Comparison of ENCODE assay signal across 19 mouse cellular contexts in genomic region chr17:25679818-25680217, GRCm38 (mm10). TPM values are rescaled to one million over a fixed set of nuclear protein-coding genes. Genes with fewer than 3 reads are reported as not detected.
A peak's percentile ranks its signal among the peaks of the same experiment; 100 is the strongest.
DNase-seq lines count a peak whose midpoint lies in the region; ATAC-seq lines count a peak whose summit lies in the region.
"Had no signal": no experiment of that assay in that cellular context is flagged by ENCODE, and none has a peak within 500 bp of the region (broad histone marks: within the 10 kb centered on the region; RNA-seq: fewer than 3 reads in every experiment).

No protein-coding gene starts in this region.

- peak overlapping the region; percentile 35; the same call in 1 of the 2 replicates for H3K27ac ChIP-seq in midbrain, embryonic 12.5 days (replicated peaks)
- no peak overlapping the region for H3K27ac ChIP-seq in midbrain, embryonic 16.5 days (ENCODE audit: low read length)
- no peak overlapping the region for H3K27ac ChIP-seq in forebrain, embryonic 16.5 days (ENCODE audit: low read length)
- peak overlapping the region; percentile 35; the same call in 1 of the 2 replicates for H3K27ac ChIP-seq in midbrain, embryonic 13.5 days
- H3K27ac ChIP-seq: kidney, postnatal 0 days; liver, embryonic 13.5 days had no signal

- no peaks in the 10 kb centered on the region for H3K36me3 ChIP-seq in midbrain, embryonic 12.5 days
- H3K36me3 ChIP-seq in midbrain, embryonic 16.5 days (ENCODE audit: control insufficient read depth, insufficient read depth, low read length): no peaks in the 10 kb centered on the region
- no peaks in the 10 kb centered on the region for H3K36me3 ChIP-seq in forebrain, embryonic 16.5 days (ENCODE audit: control insufficient read depth, insufficient read depth)
- no peaks in the 10 kb centered on the region for H3K36me3 ChIP-seq in midbrain, embryonic 13.5 days
- H3K36me3 ChIP-seq: liver, embryonic 13.5 days had no signal

- peak; percentile 92 for DNase-seq in ZHBTc4 (ENCODE audit: low read depth, low spot score)
- DNase-seq in adrenal gland, postnatal 10 days: no peak
- no peak for DNase-seq in frontal cortex, postnatal 14 days (ENCODE audit: low spot score in 2 of 2)
- no peak for DNase-seq in layer of hippocampus, postnatal 25 days (ENCODE audit: extremely low spot score in 1 of 2, low spot score in 1 of 2)
- DNase-seq: cerebellum, adult 18-20 months; gastrocnemius, postnatal 25 days; heart, postnatal 14 days; layer of hippocampus, adult 9-11 months; liver, embryonic 13.5 days; retina, postnatal 1 day had no signal

- peaks cover 27% of the 10 kb centered on the region for H3K4me1 ChIP-seq in midbrain, embryonic 12.5 days
- peaks cover 4% of the 10 kb centered on the region; the same call in 1 of the 2 replicates for H3K4me1 ChIP-seq in midbrain, embryonic 16.5 days (ENCODE audit: control insufficient read depth, insufficient read depth, low read length)
- peaks cover 11% of the 10 kb centered on the region; the same call in 1 of the 2 replicates for H3K4me1 ChIP-seq in forebrain, embryonic 16.5 days (replicated peaks; ENCODE audit: control insufficient read depth, insufficient read depth, low read length)
- H3K4me1 ChIP-seq in midbrain, embryonic 13.5 days (replicated peaks): peaks cover 20% of the 10 kb centered on the region
- H3K4me1 ChIP-seq: liver, embryonic 13.5 days; megakaryocyte, embryonic 14.5 days had no signal

- peak; percentile 44; the same call in 1 of the 2 replicates for ATAC-seq in midbrain, embryonic 12.5 days (ENCODE audit: low FRiP score, low read depth)
- no peak for ATAC-seq in midbrain, embryonic 16.5 days
- peak; percentile 40 for ATAC-seq in forebrain, embryonic 16.5 days
- no peak for ATAC-seq in midbrain, embryonic 13.5 days
- ATAC-seq: intestine, postnatal 0 days had no signal

- H3K9me3 ChIP-seq in midbrain, embryonic 12.5 days: no peaks in the 10 kb centered on the region
- H3K9me3 ChIP-seq in midbrain, embryonic 16.5 days (replicated peaks; ENCODE audit: control insufficient read depth, low read length, poor library complexity, severe bottlenecking): no peaks in the 10 kb centered on the region
- H3K9me3 ChIP-seq in forebrain, embryonic 16.5 days (ENCODE audit: control insufficient read depth, low read length): no peaks in the 10 kb centered on the region
- H3K9me3 ChIP-seq in midbrain, embryonic 13.5 days: no peaks in the 10 kb centered on the region

- H3K9ac ChIP-seq in midbrain, embryonic 12.5 days (replicated peaks): peak overlapping the region; percentile 25
- no peak overlapping the region for H3K9ac ChIP-seq in midbrain, embryonic 16.5 days (ENCODE audit: low read depth, low read length)
- no peak overlapping the region for H3K9ac ChIP-seq in forebrain, embryonic 16.5 days (replicated peaks; ENCODE audit: low read depth, low read length)
- H3K9ac ChIP-seq in midbrain, embryonic 13.5 days (replicated peaks): no peak overlapping the region
- H3K9ac ChIP-seq: liver, embryonic 13.5 days had no signal

- H3K4me3 ChIP-seq in midbrain, embryonic 12.5 days: no peak overlapping the region
- H3K4me3 ChIP-seq in midbrain, embryonic 16.5 days (ENCODE audit: low read depth, low read length): no peak overlapping the region
- no peak overlapping the region for H3K4me3 ChIP-seq in forebrain, embryonic 16.5 days (replicated peaks; ENCODE audit: low read length)
- H3K4me3 ChIP-seq in midbrain, embryonic 13.5 days (replicated peaks): no peak overlapping the region
- H3K4me3 ChIP-seq: liver, embryonic 13.5 days; megakaryocyte, embryonic 14.5 days had no signal

- peaks cover 3% of the 10 kb centered on the region; the same call in 1 of the 2 replicates for H3K27me3 ChIP-seq in midbrain, embryonic 12.5 days
- no peaks in the 10 kb centered on the region for H3K27me3 ChIP-seq in midbrain, embryonic 16.5 days (ENCODE audit: control insufficient read depth, insufficient read depth, low read depth, low read length)
- H3K27me3 ChIP-seq in forebrain, embryonic 16.5 days (replicated peaks; ENCODE audit: control insufficient read depth, insufficient read depth, low read length): no peaks in the 10 kb centered on the region
- no peaks in the 10 kb centered on the region for H3K27me3 ChIP-seq in midbrain, embryonic 13.5 days

- peak overlapping the region; percentile 32 for H3K4me2 ChIP-seq in midbrain, embryonic 12.5 days (replicated peaks)
- H3K4me2 ChIP-seq in midbrain, embryonic 16.5 days (ENCODE audit: low read length): no peak overlapping the region
- no peak overlapping the region for H3K4me2 ChIP-seq in forebrain, embryonic 16.5 days (ENCODE audit: low read length)
- peak overlapping the region; percentile 27; the same call in 1 of the 2 replicates for H3K4me2 ChIP-seq in midbrain, embryonic 13.5 days (replicated peaks)
- H3K4me2 ChIP-seq: liver, embryonic 13.5 days had no signal

- WGBS in midbrain, embryonic 12.5 days: 5% methylated on average over 5 of the region's 5 CpGs
- WGBS in midbrain, embryonic 16.5 days: 1% methylated on average over 5 of the region's 5 CpGs
- 2% methylated on average over 5 of the region's 5 CpGs for WGBS in forebrain, embryonic 16.5 days
- WGBS in midbrain, embryonic 13.5 days: 2% methylated on average over 5 of the region's 5 CpGs

RNA-seq across cellular contexts. Expression of gene Gng13, which starts 37.2 kb away (rescaled TPM):
- 0.85 and 1.5 TPM in 2 replicates for polyA plus RNA-seq in midbrain, embryonic 12.5 days (2016; fragmentation: Nextera tagmentation; extraction: Ambion mirVana)
- 3.2 and 7.3 TPM in 2 replicates for polyA plus RNA-seq in midbrain, embryonic 16.5 days (2015; fragmentation: Nextera tagmentation; extraction: Ambion mirVana)
- 2.2 and 3.3 TPM in 2 replicates for polyA plus RNA-seq in forebrain, embryonic 16.5 days (2015; fragmentation: Nextera tagmentation; extraction: Ambion mirVana)
- polyA plus RNA-seq in midbrain, embryonic 13.5 days (2015; fragmentation: Nextera tagmentation; extraction: Ambion mirVana): 0.73 and 0.78 TPM in 2 replicates
- total RNA-seq in adrenal gland, postnatal 10 days (2021): under 1 TPM in 1 of 2 experiments, not detected in 1; 0.70 TPM
- total RNA-seq in layer of hippocampus, postnatal 25 days (2021): 100 to 1,000 TPM; 108 to 125 TPM
- total RNA-seq: common myeloid progenitor, adult 5-6 weeks; gastrocnemius, postnatal 25 days had no signal

RNA-seq across cellular contexts. Expression of gene Chtf18, which starts 47.4 kb away (rescaled TPM):
- 31.4 and 34.5 TPM in 2 replicates for polyA plus RNA-seq in midbrain, embryonic 12.5 days (2016; fragmentation: Nextera tagmentation; extraction: Ambion mirVana)
- 4.7 and 5.4 TPM in 2 replicates for polyA plus RNA-seq in midbrain, embryonic 16.5 days (2015; fragmentation: Nextera tagmentation; extraction: Ambion mirVana)
- 12.7 and 13.2 TPM in 2 replicates for polyA plus RNA-seq in forebrain, embryonic 16.5 days (2015; fragmentation: Nextera tagmentation; extraction: Ambion mirVana)
- polyA plus RNA-seq in midbrain, embryonic 13.5 days (2015; fragmentation: Nextera tagmentation; extraction: Ambion mirVana): 12.8 and 14.1 TPM in 2 replicates
- total RNA-seq in adrenal gland, postnatal 10 days (2021): 10 to 100 TPM in 1 of 2 experiments, 1 to 10 TPM in 1; 7.9 to 11.2 TPM
- total RNA-seq in layer of hippocampus, postnatal 25 days (2021): 1 to 10 TPM; 1.3 to 2.1 TPM

RNA-seq across cellular contexts. Expression of gene Rpusd1, which starts 47.7 kb away (rescaled TPM):
- 18.1 and 19.4 TPM in 2 replicates for polyA plus RNA-seq in midbrain, embryonic 12.5 days (2016; fragmentation: Nextera tagmentation; extraction: Ambion mirVana)
- 26.6 and 26.8 TPM in 2 replicates for polyA plus RNA-seq in midbrain, embryonic 16.5 days (2015; fragmentation: Nextera tagmentation; extraction: Ambion mirVana)
- polyA plus RNA-seq in forebrain, embryonic 16.5 days (2015; fragmentation: Nextera tagmentation; extraction: Ambion mirVana): 28.1 and 29.1 TPM in 2 replicates
- polyA plus RNA-seq in midbrain, embryonic 13.5 days (2015; fragmentation: Nextera tagmentation; extraction: Ambion mirVana): 23.2 and 24.1 TPM in 2 replicates
- total RNA-seq in adrenal gland, postnatal 10 days (2021): 10 to 100 TPM in 1 of 2 experiments, 1 to 10 TPM in 1; 9.5 to 11.0 TPM
- 10 to 100 TPM; 45.4 to 49.2 TPM for total RNA-seq in layer of hippocampus, postnatal 25 days (2021)

RNA-seq across cellular contexts. Expression of gene Mslnl, which starts 56.0 kb away (rescaled TPM):
- not detected in 2 replicates for polyA plus RNA-seq in midbrain, embryonic 12.5 days (2016; fragmentation: Nextera tagmentation; extraction: Ambion mirVana)
- polyA plus RNA-seq in midbrain, embryonic 16.5 days (2015; fragmentation: Nextera tagmentation; extraction: Ambion mirVana): not detected in 2 replicates
- polyA plus RNA-seq in forebrain, embryonic 16.5 days (2015; fragmentation: Nextera tagmentation; extraction: Ambion mirVana): 0.17 TPM in 1 of 2 replicates, not detected in the other
- not detected in 2 replicates for polyA plus RNA-seq in midbrain, embryonic 13.5 days (2015; fragmentation: Nextera tagmentation; extraction: Ambion mirVana)
- total RNA-seq in adrenal gland, postnatal 10 days (2021): not detected
- total RNA-seq in layer of hippocampus, postnatal 25 days (2021): under 1 TPM in 1 of 2 experiments, not detected in 1; 0.14 TPM
- total RNA-seq: common myeloid progenitor, adult 5-6 weeks; gastrocnemius, postnatal 25 days; heart, postnatal 14 days had no signal
- polyA plus RNA-seq: intestine, postnatal 0 days; kidney, postnatal 0 days; liver, embryonic 13.5 days; stomach, embryonic 14.5 days had no signal

Comparison
In these comparisons a context has a peak if more than half of its experiments do, and no peak if none do; other contexts are left out.
1. ATAC-seq: peak in midbrain, embryonic 12.5 days (single experiment) and forebrain, embryonic 16.5 days (single experiment); none in midbrain, embryonic 16.5 days (single experiment) and midbrain, embryonic 13.5 days (single experiment).
2. H3K27ac ChIP-seq: peak in midbrain, embryonic 12.5 days (single experiment) and midbrain, embryonic 13.5 days (single experiment); none in midbrain, embryonic 16.5 days (single experiment) and forebrain, embryonic 16.5 days (single experiment).
3. H3K4me2 ChIP-seq: peak in midbrain, embryonic 12.5 days (single experiment) and midbrain, embryonic 13.5 days (single experiment); none in midbrain, embryonic 16.5 days (single experiment) and forebrain, embryonic 16.5 days (single experiment).